Mouse (Mus musculus) ES-E14 (cell line): ENCODE measurements at regions not wholly inside any gene's neighbourhood (a gene's known extent, or its start where the extent isn't known, plus 50 kb on each side); places are given as distances from the start of the nearest gene placed in this dataset.

ENCODE experiments used
- CHD2 ChIP-seq: IDR thresholded peaks from 2 replicates; pipeline ENCODE4 v1.6.1; 2014; ENCODE audit warnings: mild to moderate bottlenecking, low read depth, low read length, inconsistent platforms
- HCFC1 ChIP-seq: IDR thresholded peaks from 2 replicates; pipeline ENCODE4 v1.6.1; 2012; ENCODE audit warnings: low read length, inconsistent platforms, borderline replicate concordance; ENCODE audit not compliant: insufficient read depth
- MAFK ChIP-seq: IDR thresholded peaks from 2 replicates; pipeline ENCODE4 v1.6.1; 2014; ENCODE audit warnings: mild to moderate bottlenecking, low read depth, low read length, inconsistent platforms; ENCODE audit not compliant: insufficient read depth
- ZC3H11A ChIP-seq: IDR thresholded peaks from 2 replicates; pipeline ENCODE4 v1.6.1; 2012; ENCODE audit warnings: low read depth, mild to moderate bottlenecking, inconsistent platforms, low read length, borderline replicate concordance
- ZNF384 ChIP-seq: IDR thresholded peaks from 2 replicates; pipeline ENCODE4 v1.6.1; 2012; ENCODE audit warnings: low read depth, low read length, inconsistent platforms

DNA sequence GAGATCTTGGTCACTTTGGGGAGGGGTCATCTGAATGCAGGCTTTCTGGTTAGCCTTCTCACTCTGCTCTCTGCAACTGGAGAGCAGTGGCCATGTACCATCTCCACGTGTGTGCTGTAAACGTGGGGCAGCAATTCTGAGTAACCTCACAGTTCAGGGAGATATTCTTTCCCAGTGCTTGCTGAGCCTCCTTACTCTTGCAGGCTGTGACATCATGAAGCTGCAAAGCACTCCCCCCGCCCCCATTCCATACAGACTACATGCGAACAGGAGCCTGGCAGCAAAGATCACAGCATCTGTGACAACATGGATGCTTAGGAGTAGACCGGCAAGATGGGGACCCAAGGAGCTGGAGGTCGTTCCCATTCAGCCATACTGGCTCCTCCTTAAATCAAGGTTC is 284.8 kb upstream of the Zfp507 start:
- TF ChIP-seq MAFK (no peak), HCFC1 (no peak), ZNF384 (no peak), ZC3H11A (no peak), CHD2 (no peak)
